ENCODE assay signal across 8 mouse cellular contexts in genomic region chr8:83652744-83653661, GRCm38 (mm10). TPM values are rescaled to one million over a fixed set of nuclear protein-coding genes. Genes with fewer than 3 reads are reported as not detected.
DNase-seq lines count a peak whose midpoint lies in the region; ATAC-seq and TF ChIP-seq lines count a peak whose summit lies in the region.

No protein-coding gene starts in this region.

- no peak for DNase-seq in left cerebral cortex, adult 2 months (ENCODE audit: extremely low spot score in 1 of 2, low spot score in 2 of 2)
- DNase-seq in left cerebral cortex, adult 11 months (ENCODE audit: low spot score) = no peak
- peak; percentile 87 for DNase-seq in R1 (ENCODE audit: low read depth, low spot score)
- DNase-seq in limb, embryonic 10.5 days (ENCODE audit: low spot score) = peak; percentile 54
- DNase-seq in midbrain, embryonic 14.5 days = peak; percentile 51

- H3K27ac ChIP-seq in left cerebral cortex, adult 2 months = peak overlapping the region; percentile 89
- 0 out of 2 replicates have a peak overlapping the region, but pooled peaks have one; percentile 7 for H3K27ac ChIP-seq in forebrain, embryonic 13.5 days
- H3K27ac ChIP-seq in limb, embryonic 10.5 days = peak overlapping the region; percentile 92
- peak overlapping the region; percentile 63 for H3K27ac ChIP-seq in midbrain, embryonic 14.5 days (replicated peaks; ENCODE audit: low read depth, low read length)

- ATAC-seq in forebrain, embryonic 13.5 days = no peak; the same call in 1 of the 2 replicates
- ATAC-seq in midbrain, embryonic 14.5 days (ENCODE audit: low FRiP score, low TSS enrichment) = peak; percentile 57
- no peak for ATAC-seq in monocyte, adult 5-6 weeks (replicated peaks; ENCODE audit: insufficient number of reproducible peaks, low FRiP score, low TSS enrichment, poor library complexity, severe bottlenecking)
- no peak for ATAC-seq in erythroid progenitor cell, adult 5-6 weeks (replicated peaks; ENCODE audit: low FRiP score, poor library complexity, severe bottlenecking)

- intact Hi-C loops in left cerebral cortex, adult 2 months (cut with DNase I) = loop anchor here (2.0 to 5.0 kb wide), 2 partner anchors 44 to 304 kb away; partner anchors contain the start of genes Asf1b, Dnajb1 and Gm10644

- H3K4me3 ChIP-seq in left cerebral cortex, adult 2 months = peak overlapping the region; percentile 99
- H3K4me3 ChIP-seq in forebrain, embryonic 13.5 days = peak overlapping the region; percentile 88
- peak overlapping the region; percentile 88 for H3K4me3 ChIP-seq in limb, embryonic 10.5 days
- H3K4me3 ChIP-seq in midbrain, embryonic 14.5 days (replicated peaks; ENCODE audit: low read depth, low read length) = peak overlapping the region; percentile 69

- TF ChIP-seq CTCF in left cerebral cortex, adult 2 months (IDR thresholded peaks at IDR 0.05) = no peak

- H3K36me3 ChIP-seq in forebrain, embryonic 13.5 days (ENCODE audit: poor library complexity, severe bottlenecking) = peaks cover 13% of the 10 kb centered on the region; the same call in 1 of the 2 replicates
- peaks cover 35% of the 10 kb centered on the region for H3K36me3 ChIP-seq in limb, embryonic 10.5 days
- no peaks in the 10 kb centered on the region; the same call in 1 of the 2 replicates for H3K36me3 ChIP-seq in midbrain, embryonic 14.5 days (ENCODE audit: control insufficient read depth, insufficient read depth, low read length)

- H3K4me2 ChIP-seq in forebrain, embryonic 13.5 days = peak overlapping the region; percentile 89
- H3K4me2 ChIP-seq in midbrain, embryonic 14.5 days (ENCODE audit: low read length) = peak overlapping the region; percentile 95

- peak overlapping the region; percentile 90 for H3K9ac ChIP-seq in forebrain, embryonic 13.5 days
- peak overlapping the region; percentile 77 for H3K9ac ChIP-seq in midbrain, embryonic 14.5 days (replicated peaks; ENCODE audit: low read length)

- H3K27me3 ChIP-seq in forebrain, embryonic 13.5 days = no peaks in the 10 kb centered on the region
- H3K27me3 ChIP-seq in limb, embryonic 10.5 days (ENCODE audit: low read depth, poor library complexity, severe bottlenecking) = no peaks in the 10 kb centered on the region
- H3K27me3 ChIP-seq in midbrain, embryonic 14.5 days (ENCODE audit: control insufficient read depth, insufficient read depth, low read length) = no peaks in the 10 kb centered on the region

- 3% methylated on average over 46 of the region's 46 CpGs for WGBS in forebrain, embryonic 13.5 days
- 4% methylated on average over 46 of the region's 46 CpGs for WGBS in limb, embryonic 10.5 days
- WGBS in midbrain, embryonic 14.5 days = 3% methylated on average over 43 of the region's 46 CpGs

- no peaks in the 10 kb centered on the region for H3K9me3 ChIP-seq in forebrain, embryonic 13.5 days (replicated peaks)
- no peaks in the 10 kb centered on the region for H3K9me3 ChIP-seq in limb, embryonic 10.5 days (replicated peaks)
- H3K9me3 ChIP-seq in midbrain, embryonic 14.5 days (ENCODE audit: control insufficient read depth, low read length) = no peaks in the 10 kb centered on the region

- peaks cover 21% of the 10 kb centered on the region for H3K4me1 ChIP-seq in forebrain, embryonic 13.5 days
- peaks cover 22% of the 10 kb centered on the region for H3K4me1 ChIP-seq in limb, embryonic 10.5 days
- H3K4me1 ChIP-seq in midbrain, embryonic 14.5 days (ENCODE audit: control insufficient read depth, insufficient read depth, low read length) = peaks cover 11% of the 10 kb centered on the region

RNA-seq across cellular contexts. Expression of gene Gipc1, which starts 0.5 kb away (rescaled TPM):
- total RNA-seq in left cerebral cortex, adult 2 months (2021) = 10 to 100 TPM; 84.6 to 88.2 TPM
- polyA plus RNA-seq in forebrain, embryonic 13.5 days (2015; fragmentation: Nextera tagmentation; extraction: Ambion mirVana) = 190 and 196 TPM in 2 replicates
- polyA plus RNA-seq in limb, embryonic 10.5 days (2016; fragmentation: Nextera tagmentation; extraction: Ambion mirVana) = 185 and 206 TPM in 2 replicates
- polyA plus RNA-seq in midbrain, embryonic 14.5 days (2014; fragmentation: Nextera tagmentation; extraction: Ambion mirVana) = 106 and 116 TPM in 2 replicates
- total RNA-seq in monocyte, adult 5-6 weeks (2017) = 9.5 to 21.9 TPM (median 10.0 TPM) in 3 replicates
- total RNA-seq in erythroid progenitor cell, adult 5-6 weeks (2015; ENCODE audit: low replicate concordance) = 2.9 and 5.9 TPM in 2 replicates
- 9.3 and 12.5 TPM in 2 replicates for total RNA-seq in erythroid progenitor cell, adult 5-6 weeks (2017; ENCODE audit: low replicate concordance)

RNA-seq across cellular contexts. Expression of gene Ptger1, which starts 13.5 kb away (rescaled TPM):
- total RNA-seq in left cerebral cortex, adult 2 months (2021) = 1 to 10 TPM in 1 of 2 experiments, under 1 TPM in 1; 0.95 to 2.2 TPM
- 0.67 and 0.78 TPM in 2 replicates for polyA plus RNA-seq in forebrain, embryonic 13.5 days (2015; fragmentation: Nextera tagmentation; extraction: Ambion mirVana)
- polyA plus RNA-seq in limb, embryonic 10.5 days (2016; fragmentation: Nextera tagmentation; extraction: Ambion mirVana) = 0.64 TPM in 2 replicates
- 0.72 and 1.3 TPM in 2 replicates for polyA plus RNA-seq in midbrain, embryonic 14.5 days (2014; fragmentation: Nextera tagmentation; extraction: Ambion mirVana)
- 3.8 to 7.5 TPM (median 5.5 TPM) in 3 replicates for total RNA-seq in monocyte, adult 5-6 weeks (2017)
- not detected in 2 replicates for total RNA-seq in erythroid progenitor cell, adult 5-6 weeks (2015; ENCODE audit: low replicate concordance)
- total RNA-seq in erythroid progenitor cell, adult 5-6 weeks (2017; ENCODE audit: low replicate concordance) = 0.13 TPM in 1 of 2 replicates, not detected in the other

RNA-seq across cellular contexts. Expression of gene Dnajb1, which starts 45.0 kb away (rescaled TPM):
- total RNA-seq in left cerebral cortex, adult 2 months (2021) = 10 to 100 TPM; 50.1 to 71.0 TPM
- 59.4 and 61.9 TPM in 2 replicates for polyA plus RNA-seq in forebrain, embryonic 13.5 days (2015; fragmentation: Nextera tagmentation; extraction: Ambion mirVana)
- polyA plus RNA-seq in limb, embryonic 10.5 days (2016; fragmentation: Nextera tagmentation; extraction: Ambion mirVana) = 78.0 and 89.8 TPM in 2 replicates
- 46.2 TPM in 2 replicates for polyA plus RNA-seq in midbrain, embryonic 14.5 days (2014; fragmentation: Nextera tagmentation; extraction: Ambion mirVana)
- total RNA-seq in monocyte, adult 5-6 weeks (2017) = 35.2 to 112 TPM (median 38.5 TPM) in 3 replicates
- 56.2 and 59.5 TPM in 2 replicates for total RNA-seq in erythroid progenitor cell, adult 5-6 weeks (2015; ENCODE audit: low replicate concordance)
- 58.9 and 62.4 TPM in 2 replicates for total RNA-seq in erythroid progenitor cell, adult 5-6 weeks (2017; ENCODE audit: low replicate concordance)

RNA-seq across cellular contexts. Expression of gene Tecr, which starts 45.2 kb away (rescaled TPM):
- 100 to 1,000 TPM; 572 to 605 TPM for total RNA-seq in left cerebral cortex, adult 2 months (2021)
- 613 and 652 TPM in 2 replicates for polyA plus RNA-seq in forebrain, embryonic 13.5 days (2015; fragmentation: Nextera tagmentation; extraction: Ambion mirVana)
- 684 and 695 TPM in 2 replicates for polyA plus RNA-seq in limb, embryonic 10.5 days (2016; fragmentation: Nextera tagmentation; extraction: Ambion mirVana)
- polyA plus RNA-seq in midbrain, embryonic 14.5 days (2014; fragmentation: Nextera tagmentation; extraction: Ambion mirVana) = 987 and 1,278 TPM in 2 replicates
- 59.7 to 123 TPM (median 61.4 TPM) in 3 replicates for total RNA-seq in monocyte, adult 5-6 weeks (2017)
- total RNA-seq in erythroid progenitor cell, adult 5-6 weeks (2015; ENCODE audit: low replicate concordance) = 292 and 301 TPM in 2 replicates
- 92.2 and 190 TPM in 2 replicates for total RNA-seq in erythroid progenitor cell, adult 5-6 weeks (2017; ENCODE audit: low replicate concordance)

RNA-seq across cellular contexts. Expression of gene Pkn1, which starts 46.0 kb away (rescaled TPM):
- total RNA-seq in left cerebral cortex, adult 2 months (2021) = 10 to 100 TPM; 60.9 to 65.6 TPM
- 25.6 and 26.7 TPM in 2 replicates for polyA plus RNA-seq in forebrain, embryonic 13.5 days (2015; fragmentation: Nextera tagmentation; extraction: Ambion mirVana)
- 38.6 and 41.4 TPM in 2 replicates for polyA plus RNA-seq in limb, embryonic 10.5 days (2016; fragmentation: Nextera tagmentation; extraction: Ambion mirVana)
- 26.6 TPM in 2 replicates for polyA plus RNA-seq in midbrain, embryonic 14.5 days (2014; fragmentation: Nextera tagmentation; extraction: Ambion mirVana)
- 159 to 217 TPM (median 178 TPM) in 3 replicates for total RNA-seq in monocyte, adult 5-6 weeks (2017)
- total RNA-seq in erythroid progenitor cell, adult 5-6 weeks (2015; ENCODE audit: low replicate concordance) = 12.6 and 25.9 TPM in 2 replicates
- total RNA-seq in erythroid progenitor cell, adult 5-6 weeks (2017; ENCODE audit: low replicate concordance) = 9.2 and 11.0 TPM in 2 replicates

Comparison
In these comparisons a context has a peak if more than half of its experiments do, and no peak if none do; other contexts are left out.
1. DNase-seq: peak in R1 (single experiment), limb, embryonic 10.5 days (single experiment) and midbrain, embryonic 14.5 days (single experiment); none in left cerebral cortex, adult 2 months (0 of 2) and left cerebral cortex, adult 11 months (single experiment).
2. H3K27ac ChIP-seq: peak in every context shown above with its lines; median percentile 92 in limb, embryonic 10.5 days; 89 in left cerebral cortex, adult 2 months; 63 in midbrain, embryonic 14.5 days; 7 in forebrain, embryonic 13.5 days.
3. Peak in every context shown above with its lines, with median percentiles within 50 percentile points of each other: H3K4me3 ChIP-seq.